Mouse (Mus musculus) embryonic facial prominence, embryonic 12.5 days (tissue): Measurements from ENCODE around the gene Tas2r110. TPM values are rescaled to one million over a fixed set of nuclear protein-coding genes. Genes with fewer than 3 reads are reported as not detected.

Experiments used
- ATAC-seq: fragments of 200-750 bp; cut with Nextera tagmentation; 2 replicates; pipeline ENCODE4 v1.8.0; 2017; ENCODE audit not compliant: insufficient number of reproducible peaks, insufficient read depth, low FRiP score, low TSS enrichment
- H3K27ac ChIP-seq: fragments of 300-500 bp; sonication (generic); 2 replicates; pipeline ENCODE4 v1.5.1; 2016; ENCODE audit warnings: mild to moderate bottlenecking
- H3K27me3 ChIP-seq: fragments of 300-500 bp; sonication (generic); 2 replicates; pipeline ENCODE4 v1.6.1; 2016; ENCODE audit warnings: mild to moderate bottlenecking, moderate library complexity
- H3K36me3 ChIP-seq: fragments of 300-500 bp; sonication (generic); 2 replicates; pipeline ENCODE4 v1.6.1; 2016; ENCODE audit warnings: mild to moderate bottlenecking
- H3K4me1 ChIP-seq: fragments of 300-500 bp; sonication (generic); 2 replicates; pipeline ENCODE4 v1.6.1; 2016
- H3K4me2 ChIP-seq: fragments of 300-500 bp; sonication (generic); replicated peaks from 2 replicates; pipeline ENCODE4 v1.6.1; 2016; ENCODE audit warnings: mild to moderate bottlenecking, moderate library complexity
- H3K4me3 ChIP-seq: fragments of 300-500 bp; sonication (generic); 2 replicates; pipeline ENCODE4 v1.5.1; 2016; ENCODE audit warnings: mild to moderate bottlenecking
- H3K9ac ChIP-seq: fragments of 300-500 bp; sonication (generic); 2 replicates; pipeline ENCODE4 v1.6.1; 2016; ENCODE audit warnings: mild to moderate bottlenecking, moderate library complexity
- H3K9me3 ChIP-seq: fragments of 300-500 bp; sonication (generic); 2 replicates; pipeline ENCODE4 v1.6.1; 2016; ENCODE audit warnings: mild to moderate bottlenecking, moderate library complexity
- WGBS: fragments of 180-500 bp; shearing (Covaris S2); methylation state at CpG from one replicate; pipeline ENCODE4 v1.1.7; 2016; 5-methylcytosine and 5-hydroxymethylcytosine counted together
- polyA plus RNA-seq: library from polyadenylated mRNA; unstranded; fragments of >200 nt; fragmentation: Nextera tagmentation; extraction: Ambion mirVana; gene quantifications from 2 replicates; pipeline ENCODE4 v1.2.1, GENCODE M21; 2016

Gene Tas2r110
- not detected in 2 replicates for polyA plus RNA-seq

DNA sequence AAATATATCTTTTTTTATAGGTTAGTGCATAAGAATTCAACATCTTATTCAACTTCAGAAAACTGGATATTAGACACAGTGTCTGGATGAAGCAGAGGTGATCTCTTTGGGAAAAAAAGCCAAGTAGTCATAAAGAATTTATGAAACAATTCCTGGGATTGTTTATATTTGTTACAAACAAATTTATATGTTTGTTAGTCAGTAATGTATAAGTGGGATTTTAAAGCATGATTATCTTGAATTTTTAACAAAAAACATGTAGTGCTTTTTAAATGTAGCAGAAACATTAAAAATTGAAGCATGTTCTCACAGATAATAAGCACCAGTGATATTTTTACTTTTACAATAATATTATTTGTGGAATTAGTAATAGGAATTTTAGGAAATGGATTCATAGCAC lies at the start of gene Tas2r110:
TSS of gene Tas2r110 (plus strand) at position 301 of the 400 bp plus-strand sequence.
- Histone ChIP-seq H3K4me3 (no peak within 1 kb of the TSS), H3K36me3 (no peaks in the 10 kb centered on the region), H3K27ac (no peak within 1 kb of the TSS), H3K9ac (no peak within 1 kb of the TSS), H3K4me2 (no peak within 1 kb of the TSS), H3K4me1 (no peaks in the 10 kb centered on the region), H3K9me3 (no peaks in the 10 kb centered on the region), H3K27me3 (no peaks in the 10 kb centered on the region)
- ATAC-seq = no peak

DNA sequence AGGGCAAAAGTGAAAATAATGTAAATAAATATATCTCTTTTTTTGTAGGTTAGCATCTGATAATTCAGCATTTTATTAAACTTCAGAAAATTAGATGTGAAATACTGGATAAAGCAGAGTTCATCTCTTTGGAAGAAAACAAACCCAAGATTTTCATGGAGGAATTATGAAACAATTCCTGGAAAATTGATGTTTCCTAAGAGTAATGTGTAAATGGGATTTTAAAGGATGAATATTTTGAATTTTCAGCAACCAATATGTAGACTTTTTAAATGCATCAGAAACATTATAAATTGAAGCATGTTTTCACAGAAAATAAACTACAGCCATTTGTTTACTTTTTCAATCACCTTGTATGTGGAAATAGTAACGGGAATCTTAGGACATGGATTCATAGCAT lies 21.0 kb upstream of the Tas2r110 start, which contains the start of gene Tas2r123:
TSS of gene Tas2r123 (plus strand) at position 301 of the 400 bp plus-strand sequence.
- H3K27me3 ChIP-seq = no peaks in the 10 kb centered on the region
- WGBS = 83% methylated on average over 1 of the region's 1 CpGs
- no peak within 1 kb of the TSS for H3K4me3 ChIP-seq
- no peak within 1 kb of the TSS for H3K4me2 ChIP-seq
- ATAC-seq = no peak
- no peaks in the 10 kb centered on the region for H3K36me3 ChIP-seq
- H3K9me3 ChIP-seq = no peaks in the 10 kb centered on the region
- H3K27ac ChIP-seq = no peak within 1 kb of the TSS
- H3K9ac ChIP-seq = no peak within 1 kb of the TSS
- H3K4me1 ChIP-seq = no peaks in the 10 kb centered on the region

DNA sequence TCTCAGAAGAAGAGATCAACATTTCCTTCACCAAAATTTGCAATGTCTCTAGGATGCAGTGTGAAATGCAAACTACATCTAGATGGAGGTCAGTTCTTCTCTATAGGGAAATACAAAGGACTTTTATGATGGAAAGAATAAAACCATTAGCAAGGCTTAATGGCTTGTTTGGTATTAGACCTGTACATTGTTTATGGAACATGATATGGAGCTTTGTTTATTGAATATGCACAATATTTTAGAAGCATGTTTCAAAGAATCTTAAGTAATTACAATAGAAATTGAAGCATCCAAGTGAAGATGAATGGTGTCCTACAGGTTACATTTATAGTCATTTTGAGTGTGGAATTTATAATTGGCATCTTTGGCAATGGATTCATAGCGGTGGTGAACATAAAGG lies 12.7 kb upstream of the Tas2r110 start, which contains the start of gene Tas2r116:
TSS of gene Tas2r116 (plus strand) at position 301 of the 400 bp plus-strand sequence.
- ATAC-seq = no peak
- Histone ChIP-seq H3K9ac (no peak within 1 kb of the TSS), H3K4me1 (no peaks in the 10 kb centered on the region), H3K27ac (no peak within 1 kb of the TSS), H3K9me3 (no peaks in the 10 kb centered on the region), H3K36me3 (no peaks in the 10 kb centered on the region), H3K4me3 (no peak within 1 kb of the TSS), H3K4me2 (no peak within 1 kb of the TSS), H3K27me3 (no peaks in the 10 kb centered on the region)
- 74% methylated on average over 1 of the region's 1 CpGs for WGBS

DNA sequence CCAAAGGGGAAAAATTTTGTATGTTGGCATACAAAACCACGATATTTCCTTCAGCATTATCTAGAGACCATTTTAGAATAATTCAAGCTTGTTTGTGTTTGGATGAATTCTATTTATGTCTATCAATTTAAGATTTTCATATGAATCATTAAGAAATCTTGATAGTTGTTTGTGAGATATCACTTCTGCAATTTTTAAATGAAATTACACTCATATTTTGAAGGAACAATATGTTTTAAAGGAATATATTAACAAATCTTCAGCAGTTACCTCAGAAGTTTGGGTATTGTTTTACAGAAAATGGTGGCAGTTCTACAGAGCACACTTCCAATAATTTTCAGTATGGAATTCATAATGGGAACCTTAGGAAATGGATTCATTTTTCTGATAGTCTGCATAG lies 24.9 kb downstream of the Tas2r110 start, which contains the start of gene Tas2r113:
TSS of gene Tas2r113 (plus strand) at position 301 of the 400 bp plus-strand sequence.
- Histone ChIP-seq H3K27me3 (no peaks in the 10 kb centered on the region), H3K9ac (no peak within 1 kb of the TSS), H3K36me3 (no peaks in the 10 kb centered on the region), H3K9me3 (no peaks in the 10 kb centered on the region), H3K4me1 (no peaks in the 10 kb centered on the region), H3K4me3 (no peak within 1 kb of the TSS), H3K27ac (no peak within 1 kb of the TSS), H3K4me2 (no peak within 1 kb of the TSS)
- no peak for ATAC-seq
- WGBS = 70% methylated on average over 1 of the region's 1 CpGs

DNA sequence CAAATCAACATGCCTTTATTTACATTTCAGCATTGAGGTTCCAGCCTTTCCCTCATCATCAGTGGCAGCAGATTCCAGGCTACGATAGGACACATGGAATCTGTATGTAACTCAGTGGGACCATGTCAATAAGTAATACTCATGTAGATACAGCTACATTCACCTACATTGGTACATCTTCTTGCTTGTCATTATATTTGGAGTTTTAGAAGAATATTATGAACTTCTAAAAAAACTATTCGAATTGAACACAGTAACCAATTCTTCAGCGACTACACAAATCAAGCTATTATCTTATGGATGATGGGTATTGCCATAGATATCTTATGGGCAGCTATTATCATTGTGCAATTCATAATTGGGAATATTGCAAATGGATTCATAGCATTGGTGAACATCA lies 41.5 kb downstream of the Tas2r110 start, which contains the start of gene Tas2r125:
TSS of gene Tas2r125 (plus strand) at position 301 of the 400 bp plus-strand sequence.
- H3K4me2 ChIP-seq = no peak within 1 kb of the TSS
- WGBS = 86% methylated on average over 3 of the region's 3 CpGs
- no peak within 1 kb of the TSS for H3K9ac ChIP-seq
- H3K9me3 ChIP-seq = no peaks in the 10 kb centered on the region
- no peaks in the 10 kb centered on the region for H3K36me3 ChIP-seq
- H3K4me3 ChIP-seq = no peak within 1 kb of the TSS
- no peaks in the 10 kb centered on the region for H3K4me1 ChIP-seq
- H3K27ac ChIP-seq = no peak within 1 kb of the TSS
- no peak for ATAC-seq
- H3K27me3 ChIP-seq = no peaks in the 10 kb centered on the region

Other genes starting within 250 kb of the Tas2r110 start
- gene A630073D07Rik, start 216.5 kb upstream of the Tas2r110 start, polyA plus RNA-seq = not detected in 2 replicates
- gene Tas2r120, start 211.1 kb upstream of the Tas2r110 start, polyA plus RNA-seq = not detected in 2 replicates
- gene Tas2r121, start 167.0 kb upstream of the Tas2r110 start, polyA plus RNA-seq = not detected in 2 replicates
- gene Tas2r122, start 156.1 kb upstream of the Tas2r110 start, polyA plus RNA-seq = not detected in 2 replicates
- gene Tas2r115, start 130.0 kb upstream of the Tas2r110 start, polyA plus RNA-seq = not detected in 2 replicates
- gene Tas2r124, start 113.3 kb upstream of the Tas2r110 start, polyA plus RNA-seq = not detected in 2 replicates
- not detected in 2 replicates for gene Tas2r102, start 105.9 kb upstream of the Tas2r110 start, polyA plus RNA-seq
- gene Tas2r136, start 89.8 kb upstream of the Tas2r110 start, polyA plus RNA-seq = not detected in 2 replicates
- not detected in 2 replicates for gene Tas2r117, start 65.2 kb upstream of the Tas2r110 start, polyA plus RNA-seq
- not detected in 2 replicates for gene Tas2r123, start 20.9 kb upstream of the Tas2r110 start, polyA plus RNA-seq
- not detected in 2 replicates for gene Tas2r116, start 12.6 kb upstream of the Tas2r110 start, polyA plus RNA-seq
- gene Tas2r113, start 25.0 kb downstream of the Tas2r110 start, polyA plus RNA-seq = not detected in 2 replicates
- gene Tas2r125, start 41.6 kb downstream of the Tas2r110 start, polyA plus RNA-seq = not detected in 2 replicates
- not detected in 2 replicates for gene Tas2r129, start 83.1 kb downstream of the Tas2r110 start, polyA plus RNA-seq
- not detected in 2 replicates for gene Tas2r131, start 89.9 kb downstream of the Tas2r110 start, polyA plus RNA-seq
- not detected in 2 replicates for gene Tas2r109, start 113.0 kb downstream of the Tas2r110 start, polyA plus RNA-seq
- not detected in 2 replicates for gene Tas2r103, start 169.1 kb downstream of the Tas2r110 start, polyA plus RNA-seq
- gene Tas2r140, start 187.8 kb downstream of the Tas2r110 start, polyA plus RNA-seq = not detected in 2 replicates
- gene Smim10l1, start 236.9 kb downstream of the Tas2r110 start, polyA plus RNA-seq = 104 and 111 TPM in 2 replicates